Mouse (Mus musculus) brain, adult 2 months (tissue): ENCODE data around the gene Pole2.

Source experiments
- DNase-seq: peaks from one replicate; pipeline ENCODE4 v3.0.0; 2011; ENCODE audit warnings: low read depth, low spot score

Pole2 gene

GRCm38 (mm10) chr12:69227776-69228466 is at the start of gene Pole2:
Pole2 (minus strand) TSS chr12:69228195.
- peak; percentile 78 for DNase-seq

- no peak for DNase-seq
Observed at GRCm38 (mm10) chr12:69268956-69269355, 41.0 kb upstream of the Pole2 start.

GRCm38 (mm10) chr12:69267956-69268632 is 40.1 kb upstream of the Pole2 start:
- peak; percentile 44 for DNase-seq

GRCm38 (mm10) chr12:69265031-69265430 is 37.0 kb upstream of the Pole2 start:
- no peak for DNase-seq

GRCm38 (mm10) chr12:69262251-69262650 is 34.3 kb upstream of the Pole2 start:
- no peak for DNase-seq

GRCm38 (mm10) chr12:69257836-69258235 is 29.8 kb upstream of the Pole2 start:
- DNase-seq, result no peak

GRCm38 (mm10) chr12:69253806-69254205 is 25.8 kb upstream of the Pole2 start:
- DNase-seq, result no peak

- DNase-seq, result no peak
Observed at GRCm38 (mm10) chr12:69250756-69251155, 22.8 kb upstream of the Pole2 start.

- no peak for DNase-seq
Observed at GRCm38 (mm10) chr12:69249766-69250165, 21.8 kb upstream of the Pole2 start.

- peak; percentile 90 for DNase-seq
Observed at GRCm38 (mm10) chr12:69241771-69242431, 13.9 kb upstream of the Pole2 start.

- DNase-seq, result no peak
Observed at GRCm38 (mm10) chr12:69241405-69241770, 13.4 kb upstream of the Pole2 start.

- no peak for DNase-seq
Observed at GRCm38 (mm10) chr12:69240876-69241275, 12.9 kb upstream of the Pole2 start, which contains the start of gene Klhdc1. Klhdc1 (plus strand) TSS chr12:69241176.

- DNase-seq, result peak; percentile 19
Observed at GRCm38 (mm10) chr12:69238284-69238683, 10.3 kb upstream of the Pole2 start.

GRCm38 (mm10) chr12:69235782-69236181 is 7.8 kb upstream of the Pole2 start:
- no peak for DNase-seq

- DNase-seq, result no peak
Observed at GRCm38 (mm10) chr12:69229251-69229650, 1.3 kb upstream of the Pole2 start.

GRCm38 (mm10) chr12:69220613-69221277 is 7.2 kb downstream of the Pole2 start:
- DNase-seq, result no peak

GRCm38 (mm10) chr12:69216587-69216986 is 11.4 kb downstream of the Pole2 start:
- DNase-seq, result no peak

GRCm38 (mm10) chr12:69215000-69215785 is 12.8 kb downstream of the Pole2 start:
- DNase-seq, result peak; percentile 75

GRCm38 (mm10) chr12:69214393-69214792 is 13.6 kb downstream of the Pole2 start:
- DNase-seq, result no peak

GRCm38 (mm10) chr12:69213186-69213777 is 14.7 kb downstream of the Pole2 start:
- DNase-seq, result no peak

GRCm38 (mm10) chr12:69211057-69211456 is 16.9 kb downstream of the Pole2 start:
- DNase-seq, result peak; percentile 59
